Mouse (Mus musculus): ENCODE results near the gene Fam131c. TPM values are rescaled to one million over a fixed set of nuclear protein-coding genes. Genes with fewer than 3 reads are reported as not detected.

Fam131c gene
- total RNA-seq, 2 experiments from 2014 or later, result not detected

DNA sequence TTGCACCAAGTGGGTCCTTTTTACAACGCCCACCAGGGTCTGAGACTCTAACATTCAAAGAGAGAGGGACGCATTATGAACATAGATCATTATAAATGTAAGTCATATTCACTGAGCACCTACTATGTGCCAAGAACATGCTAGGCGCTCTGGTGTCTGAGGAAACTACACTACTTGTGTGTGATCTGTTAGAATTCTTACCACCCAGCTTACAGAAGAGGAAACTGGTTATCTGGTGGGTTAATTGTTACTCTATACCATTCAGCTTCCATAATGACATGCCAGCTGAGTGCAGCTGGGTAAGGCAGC, 37.2 kb downstream of the Fam131c start:
- ATAC-seq (replicated peaks; ENCODE audit: poor library complexity), result no peak

DNA sequence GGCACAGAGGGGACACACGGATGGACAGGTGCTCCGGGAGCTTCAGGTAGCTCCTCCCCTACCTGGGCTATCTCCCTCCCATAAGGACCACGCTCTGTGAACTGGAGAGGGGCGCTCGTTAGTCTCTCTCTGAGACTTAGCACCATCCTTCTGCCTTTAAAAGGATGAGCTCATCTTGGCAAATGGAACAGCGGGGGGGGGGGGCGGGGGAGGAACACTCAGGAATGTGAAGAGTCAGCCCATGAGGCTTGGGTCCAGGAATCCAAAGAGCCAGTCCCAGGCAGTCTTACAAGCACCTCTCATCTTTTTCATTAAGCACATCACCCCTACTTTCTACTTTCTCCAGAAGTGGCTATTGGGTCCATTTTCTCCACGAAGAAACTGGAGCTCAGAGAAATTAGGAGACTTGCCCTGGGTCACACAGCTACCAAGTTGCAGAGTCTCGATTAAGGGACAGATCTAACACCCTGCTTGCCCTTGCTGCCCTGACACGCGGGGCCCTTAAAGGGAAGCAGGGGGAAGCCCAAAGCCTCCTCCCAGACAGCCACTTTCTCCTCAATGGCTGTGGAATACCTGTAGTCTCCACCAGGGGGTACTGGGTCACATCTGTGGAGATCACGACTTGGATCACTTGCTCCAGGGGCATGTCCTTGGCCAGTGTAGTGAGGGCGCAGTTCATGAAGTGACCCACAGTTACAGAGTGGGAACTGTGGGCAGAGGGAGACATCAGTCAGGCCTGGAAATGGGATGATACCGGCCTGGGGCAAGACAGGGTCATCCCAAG, 38.7 kb downstream of the Fam131c start:
- peak; percentile 72 for ATAC-seq (replicated peaks; ENCODE audit: poor library complexity)

DNA sequence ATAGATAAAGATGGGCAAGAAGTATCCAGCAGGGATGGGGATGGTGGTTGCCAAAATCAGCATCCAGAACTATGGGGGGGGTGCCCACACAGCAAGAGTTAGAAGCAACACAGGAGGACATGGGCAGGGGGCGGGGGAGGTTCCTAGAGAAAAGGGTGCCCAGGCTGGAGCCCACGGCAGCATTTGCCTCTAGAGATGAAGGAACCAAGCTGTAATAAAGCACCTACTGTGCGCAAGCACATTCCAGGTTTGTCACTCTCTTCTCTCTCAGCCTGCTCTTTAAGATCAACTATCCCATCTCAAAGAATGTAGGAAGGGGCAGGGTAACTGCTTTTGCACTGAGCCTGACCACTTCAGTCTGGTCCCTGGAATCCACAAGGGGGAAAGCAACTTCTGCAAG, 40.6 kb downstream of the Fam131c start:
- ATAC-seq (replicated peaks; ENCODE audit: poor library complexity), result no peak

DNA sequence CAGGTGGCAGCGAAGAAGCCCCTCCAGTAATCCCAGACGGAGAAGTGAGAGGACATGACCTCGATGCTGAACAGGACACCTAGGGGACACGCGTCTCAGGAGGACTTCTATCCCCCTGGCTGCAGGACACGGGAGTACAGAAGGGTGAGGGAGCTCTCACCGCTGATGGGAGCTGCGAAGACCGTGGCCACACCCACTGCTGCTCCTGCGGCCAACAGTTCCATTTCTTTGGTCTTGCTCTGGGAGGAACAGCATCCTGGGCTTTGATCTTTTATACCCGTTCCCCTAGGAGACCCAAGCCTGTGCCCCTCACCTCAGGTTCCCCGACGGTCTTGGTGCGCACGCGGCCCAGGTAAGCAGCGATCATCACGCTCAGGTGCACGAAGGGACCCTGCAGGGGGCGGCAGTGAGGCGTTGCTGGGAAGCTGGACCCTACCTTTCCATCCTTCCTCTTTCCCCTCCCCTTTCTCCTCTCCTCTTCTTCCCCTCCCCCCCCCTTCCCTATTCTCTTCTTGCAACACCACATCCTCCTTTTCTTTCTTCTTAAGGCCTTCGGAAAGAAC, 43.5 kb downstream of the Fam131c start:
- peak; percentile 58; the same call in 1 of the 2 replicates for ATAC-seq (replicated peaks; ENCODE audit: poor library complexity)

DNA sequence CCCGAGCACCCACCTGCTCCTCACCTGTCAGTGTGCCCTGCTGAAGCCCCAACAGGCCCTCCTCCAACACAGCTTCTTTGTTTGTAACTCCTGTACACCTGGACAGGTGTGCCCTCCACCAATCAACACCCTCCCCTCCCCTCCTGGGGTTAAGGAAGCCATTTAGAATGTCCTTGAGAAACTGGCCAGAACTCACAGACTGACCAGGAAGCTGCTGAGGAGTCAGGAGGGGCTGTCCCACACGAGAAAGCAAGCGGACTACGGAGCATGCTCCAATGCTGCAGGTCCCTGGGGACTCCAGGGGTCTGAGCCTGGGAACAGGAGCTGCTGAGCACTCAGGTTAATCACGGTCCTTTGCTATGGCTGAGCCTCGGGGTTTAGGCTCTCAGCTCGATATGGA, 47.9 kb downstream of the Fam131c start, which contains the start of gene Clcnkb:
TSS of gene Clcnkb (minus strand) at position 91 of the 400 bp plus-strand sequence.
- no peak for ATAC-seq (replicated peaks; ENCODE audit: poor library complexity)

DNA sequence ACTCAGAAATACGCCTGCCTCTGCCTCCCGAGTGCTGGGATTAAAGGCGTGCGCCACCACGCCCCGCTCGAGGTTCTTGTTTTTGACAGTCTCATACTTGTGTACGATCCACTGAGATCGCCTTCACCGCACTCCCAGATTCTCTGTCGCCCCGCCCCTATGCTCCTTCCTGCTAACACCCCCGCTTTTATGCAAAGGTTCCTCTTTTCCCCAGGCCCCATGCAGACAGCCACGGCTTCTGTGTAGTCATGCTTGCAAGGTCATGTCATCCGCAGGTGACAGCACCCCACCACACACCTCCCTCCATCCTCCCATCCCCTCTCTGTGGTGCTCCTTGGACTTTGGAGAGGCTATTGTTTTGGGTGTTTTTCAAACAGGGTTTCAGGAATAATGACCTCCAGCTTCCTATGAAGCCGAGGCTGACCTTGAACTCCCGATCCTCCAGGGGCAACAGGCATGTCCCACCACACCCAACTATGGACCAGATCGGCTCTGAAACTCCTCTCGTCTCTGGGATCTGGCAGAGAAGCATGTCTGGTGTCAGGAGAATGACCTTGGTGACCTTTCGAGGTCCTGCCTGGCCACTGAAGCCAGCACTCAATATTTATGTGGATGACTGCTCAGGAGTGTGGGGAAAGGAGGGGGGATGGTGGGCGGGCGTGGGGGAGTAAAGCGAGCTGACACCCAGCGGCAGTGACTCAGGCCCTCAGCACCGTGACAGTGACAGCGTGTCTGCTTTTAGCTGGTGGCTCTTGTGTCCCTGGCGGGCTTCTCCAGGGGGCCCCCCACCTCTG, 51.6 kb downstream of the Fam131c start:
- ATAC-seq (replicated peaks; ENCODE audit: poor library complexity), result peak; percentile 97

DNA sequence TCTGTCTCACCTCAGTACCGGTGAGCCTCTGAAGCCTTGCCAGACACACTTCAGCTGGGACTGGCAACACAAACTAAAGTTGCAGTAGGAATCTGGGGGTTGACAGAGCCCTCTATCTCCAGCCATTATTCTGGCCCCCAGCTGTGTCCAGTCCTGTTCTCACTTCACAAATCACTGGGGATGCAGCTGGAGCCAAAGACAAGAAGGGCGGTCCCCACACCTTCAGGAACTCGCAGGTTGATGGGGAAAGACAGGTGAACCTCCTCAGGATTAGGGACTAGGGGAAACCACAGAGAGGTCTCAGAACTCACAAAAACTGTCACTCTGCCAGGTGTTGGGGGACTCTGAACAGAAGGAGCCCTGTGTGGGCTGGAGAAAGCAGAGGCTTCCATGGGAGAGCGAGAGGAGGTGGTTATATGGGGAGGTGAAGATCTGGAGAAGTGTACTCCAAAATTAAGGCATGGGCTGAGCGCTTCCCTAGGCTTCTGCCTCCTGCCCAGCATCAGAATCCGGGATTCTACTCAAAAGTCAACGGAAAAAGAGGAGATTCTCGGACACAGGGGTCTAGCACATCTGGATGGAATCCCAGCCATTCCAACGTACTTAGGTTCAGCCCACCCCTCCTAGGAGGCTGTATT, 52.3 kb downstream of the Fam131c start, which contains the start of gene Hspb7:
TSS of gene Hspb7 (plus strand) at position 588 of the 638 bp plus-strand sequence.
- ATAC-seq (replicated peaks; ENCODE audit: poor library complexity), result no peak

DNA sequence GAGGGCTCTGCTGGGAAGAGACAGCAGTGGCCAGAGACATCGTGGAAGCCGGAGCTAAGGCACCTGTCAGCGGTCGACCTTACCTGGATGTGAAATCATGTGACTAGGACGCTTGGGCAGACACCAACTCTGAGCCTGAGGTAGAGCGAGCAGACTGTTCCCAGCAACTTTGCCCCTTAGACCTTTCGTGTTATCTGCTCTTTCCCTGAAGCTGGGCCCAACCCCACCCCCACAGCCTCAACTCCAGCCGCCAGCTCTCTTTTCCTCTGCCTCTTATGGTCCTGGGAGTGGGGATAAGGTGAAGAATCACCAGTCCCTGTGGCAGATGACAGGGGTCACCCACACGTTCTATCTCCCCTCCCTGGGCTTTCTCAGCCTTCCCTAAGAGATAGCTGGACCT, 52.9 kb downstream of the Fam131c start:
- no peak for ATAC-seq (replicated peaks; ENCODE audit: poor library complexity)

DNA sequence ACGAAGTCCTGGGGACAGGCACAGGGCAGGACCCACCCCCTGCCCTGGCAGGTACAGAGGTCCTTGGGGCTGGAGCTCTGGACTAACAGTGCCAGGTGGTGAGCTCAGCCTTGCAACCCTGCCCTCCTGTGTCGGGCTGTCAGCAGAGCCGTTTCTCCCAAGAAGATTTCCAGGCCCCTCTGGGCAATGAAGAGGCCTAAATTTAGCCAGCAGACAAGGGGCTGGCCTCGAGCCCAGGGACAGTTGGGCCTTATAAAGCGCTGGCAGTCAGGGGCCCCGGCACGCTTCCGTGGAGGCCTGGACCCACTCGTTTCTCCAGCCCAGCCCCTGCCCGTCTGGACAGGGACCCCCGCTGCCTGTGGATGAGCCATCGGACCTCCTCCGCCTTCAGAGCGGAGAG, 53.4 kb downstream of the Fam131c start:
- no peak for ATAC-seq (replicated peaks; ENCODE audit: poor library complexity)

DNA sequence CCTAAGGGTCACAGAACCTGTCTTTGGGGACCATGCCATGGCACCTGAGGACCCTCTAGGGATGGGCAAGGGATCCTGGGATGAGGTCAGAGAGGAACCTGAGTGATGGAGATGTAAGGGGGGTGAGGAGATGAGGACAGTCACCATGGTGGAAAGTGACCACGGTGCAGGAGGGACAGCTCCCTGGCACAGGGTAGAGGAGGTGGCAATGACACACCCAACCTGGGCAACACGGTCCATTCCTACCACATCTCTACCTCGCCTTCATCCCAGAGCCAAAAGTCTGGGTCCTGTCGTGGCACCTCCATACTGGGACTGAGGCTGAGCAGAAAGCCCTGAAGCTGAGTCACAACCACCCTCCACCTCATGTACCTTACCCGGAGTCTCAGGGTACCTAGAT, 54.8 kb downstream of the Fam131c start:
- no peak for ATAC-seq (replicated peaks; ENCODE audit: poor library complexity)

DNA sequence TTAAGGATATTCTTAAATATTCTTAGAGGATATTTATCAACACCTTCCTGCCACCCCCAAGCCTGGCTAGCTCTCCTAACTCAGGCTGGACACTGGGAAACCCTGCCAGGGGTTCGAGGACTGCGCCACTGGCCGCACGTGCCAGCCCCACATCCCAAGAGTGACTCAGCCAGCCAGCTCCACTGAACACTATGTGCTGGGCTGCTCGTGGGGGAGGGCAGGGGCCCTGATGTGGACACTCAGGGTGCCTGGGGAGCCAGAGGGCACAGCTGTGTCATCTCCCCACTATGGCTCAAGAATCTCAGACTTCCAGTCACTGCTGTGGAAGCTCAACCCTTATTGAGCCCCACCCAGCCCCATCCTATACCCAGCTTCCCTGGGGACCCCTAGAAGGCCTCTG, 55.3 kb downstream of the Fam131c start:
- ATAC-seq (replicated peaks; ENCODE audit: poor library complexity), result no peak

DNA sequence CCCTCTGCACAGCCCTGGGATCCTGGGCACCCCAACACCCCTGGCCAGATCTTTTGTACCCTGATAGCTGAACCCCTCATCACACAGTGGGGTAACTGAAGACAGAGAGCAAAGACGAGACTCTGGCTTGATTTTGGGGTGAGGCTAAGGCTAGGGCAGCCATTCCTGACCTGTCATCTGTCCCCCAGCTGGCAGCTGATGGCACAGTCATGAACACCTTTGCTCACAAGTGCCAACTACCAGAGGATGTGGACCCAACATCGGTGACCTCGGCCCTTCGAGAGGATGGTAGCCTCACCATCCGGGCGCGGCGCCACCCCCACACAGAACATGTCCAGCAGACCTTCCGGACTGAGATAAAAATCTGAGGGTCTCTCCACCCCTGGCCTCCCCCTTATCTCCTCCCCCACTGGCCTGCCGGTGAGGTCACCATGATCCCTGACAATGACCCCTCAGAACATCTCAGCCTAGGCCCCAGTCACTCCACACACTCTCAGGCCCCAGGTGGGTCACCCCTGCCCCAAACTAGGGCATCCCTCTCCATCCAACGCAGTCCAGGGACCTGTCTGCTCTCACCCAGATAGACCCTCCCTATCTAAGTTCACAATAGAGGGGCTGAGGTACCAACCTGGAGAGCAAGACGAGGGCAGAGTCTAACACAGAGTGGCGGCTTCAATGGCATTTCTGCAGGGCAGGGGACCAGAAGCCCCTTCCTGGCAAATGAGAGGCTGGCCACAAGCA, 55.8 kb downstream of the Fam131c start:
- no peak for ATAC-seq (replicated peaks; ENCODE audit: poor library complexity)

DNA sequence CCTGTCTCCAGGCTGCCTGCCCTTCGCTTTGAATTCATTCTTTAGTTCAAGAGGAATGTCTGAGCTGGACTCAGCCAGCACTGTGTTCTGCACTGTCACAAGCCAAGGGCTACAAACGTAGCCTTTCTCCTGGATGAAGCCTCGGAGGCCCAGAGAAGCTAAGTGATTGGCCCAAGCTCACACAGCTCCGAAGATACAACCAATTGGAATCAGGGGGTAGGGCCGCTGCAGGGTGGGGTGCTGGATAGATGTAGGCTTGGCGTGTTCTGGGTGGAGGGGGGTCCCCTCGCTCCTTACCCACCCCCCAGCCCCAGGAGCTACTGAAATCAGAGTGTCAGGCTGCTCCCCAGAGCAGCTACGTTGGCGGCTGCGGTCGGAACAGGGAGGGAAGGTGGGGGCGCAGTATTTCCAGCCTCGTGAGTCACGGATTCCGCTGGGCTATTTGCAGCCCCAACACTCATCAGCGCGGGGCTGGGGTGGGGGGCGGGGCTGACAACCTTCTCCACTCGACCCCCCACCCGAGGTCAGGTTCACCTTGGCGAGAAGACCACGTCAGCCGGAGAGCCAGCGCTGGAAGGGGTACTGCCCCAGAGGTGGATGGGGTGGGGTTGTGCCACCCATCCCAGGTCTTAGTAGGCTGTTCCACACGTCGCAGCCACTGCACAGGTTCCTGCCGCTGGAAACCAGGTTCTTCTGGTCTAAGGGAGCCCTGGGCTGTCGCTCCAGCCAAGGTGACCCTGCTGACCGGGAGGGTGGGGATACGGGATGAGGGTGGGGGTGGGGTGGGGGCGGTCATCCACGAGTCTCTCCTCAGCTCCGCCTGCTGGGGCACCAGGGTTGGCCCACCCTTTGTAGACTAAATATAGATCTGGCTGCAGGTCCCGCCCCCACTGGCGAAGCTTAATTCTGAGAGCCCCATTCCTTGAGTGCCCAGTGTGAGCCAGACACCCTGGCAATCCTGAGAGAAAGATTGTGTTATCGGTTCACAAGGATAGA, 57.8 kb downstream of the Fam131c start:
- peak; percentile 64 for ATAC-seq (replicated peaks; ENCODE audit: poor library complexity)

DNA sequence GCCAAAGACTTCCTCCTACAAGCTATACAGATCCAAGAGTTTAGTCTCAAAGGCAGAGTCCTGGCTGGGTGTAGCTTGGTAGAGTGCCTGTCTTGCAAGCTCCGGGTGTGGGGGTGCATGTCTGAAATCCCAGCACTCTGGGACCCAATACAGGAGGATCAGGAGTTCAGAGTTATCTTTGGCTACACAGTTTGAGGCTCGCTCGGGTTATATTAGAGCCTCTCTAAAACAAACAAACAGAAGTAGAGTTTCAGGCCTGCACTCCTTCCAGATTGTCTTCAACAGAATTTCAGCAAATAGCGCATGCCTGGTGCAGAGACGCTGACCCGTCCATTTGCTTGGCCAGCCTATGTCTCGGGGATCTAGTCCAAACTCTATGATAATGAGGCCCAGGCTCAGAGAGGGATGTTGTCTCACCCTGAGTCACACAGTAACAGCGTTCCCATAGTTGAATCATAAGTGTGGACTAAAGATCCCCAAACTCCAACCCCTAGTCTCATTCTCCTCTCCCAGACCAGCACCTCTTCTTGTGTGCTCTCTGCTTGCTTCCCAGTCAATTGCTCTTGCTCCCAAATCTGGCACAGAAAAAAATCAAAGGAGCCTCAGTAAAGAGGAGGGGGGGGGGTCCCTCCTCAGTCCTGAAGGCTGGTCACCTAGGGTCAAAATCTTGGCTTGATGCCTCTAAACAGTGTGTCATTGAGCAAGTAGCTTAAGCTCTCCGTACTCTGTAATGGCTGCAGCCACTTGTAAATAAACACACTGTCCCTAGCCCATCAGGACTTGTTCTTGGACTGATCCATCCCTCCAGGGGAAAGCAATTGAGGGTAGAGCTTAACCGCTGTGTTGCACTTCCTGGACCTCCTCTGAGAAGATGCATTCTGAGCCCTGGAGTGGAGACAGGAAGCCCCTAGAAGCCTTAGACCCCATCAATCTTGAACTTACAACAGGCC, 59.1 kb downstream of the Fam131c start:
- no peak for ATAC-seq (replicated peaks; ENCODE audit: poor library complexity)

DNA sequence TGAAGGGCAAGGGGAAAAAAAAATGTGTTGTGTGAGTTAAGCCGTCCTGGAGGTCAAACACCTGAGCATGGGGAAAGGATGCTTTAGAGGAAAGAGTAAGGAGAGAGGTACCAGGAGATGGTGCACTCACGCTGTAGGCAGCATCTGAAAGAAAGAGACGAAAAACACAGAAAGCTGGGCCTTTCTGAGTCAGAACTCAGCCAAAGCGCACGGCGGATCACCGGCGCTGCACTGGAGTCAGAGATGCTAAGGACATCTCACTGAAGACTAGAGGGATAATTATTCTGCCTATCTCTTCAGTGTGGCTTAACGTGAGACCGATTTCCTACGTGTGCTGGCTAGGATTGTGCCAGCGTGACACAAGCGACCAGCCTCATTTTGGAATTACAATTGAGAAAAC, 59.9 kb downstream of the Fam131c start:
- no peak for ATAC-seq (replicated peaks; ENCODE audit: poor library complexity)

DNA sequence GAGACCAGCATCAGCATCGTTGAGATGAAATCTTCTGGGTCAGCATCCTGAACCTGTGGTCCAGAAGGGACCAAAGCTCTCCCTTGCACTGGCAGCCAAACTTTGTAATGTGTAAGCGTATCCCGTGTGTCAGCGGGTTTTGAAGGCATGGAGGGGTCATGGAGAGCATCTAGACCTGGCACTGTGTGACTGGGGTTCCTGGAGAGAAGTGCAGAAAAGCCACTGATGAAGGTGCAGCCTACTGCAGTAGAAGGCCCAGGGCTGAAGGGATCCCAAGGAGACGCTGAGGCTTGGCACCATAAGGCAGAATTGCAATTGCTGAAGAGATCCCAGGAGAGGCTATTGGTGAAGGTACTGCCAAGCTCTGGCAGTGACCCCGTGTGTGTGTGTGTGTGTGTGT, 61.4 kb downstream of the Fam131c start:
- ATAC-seq (replicated peaks; ENCODE audit: poor library complexity), result no peak

DNA sequence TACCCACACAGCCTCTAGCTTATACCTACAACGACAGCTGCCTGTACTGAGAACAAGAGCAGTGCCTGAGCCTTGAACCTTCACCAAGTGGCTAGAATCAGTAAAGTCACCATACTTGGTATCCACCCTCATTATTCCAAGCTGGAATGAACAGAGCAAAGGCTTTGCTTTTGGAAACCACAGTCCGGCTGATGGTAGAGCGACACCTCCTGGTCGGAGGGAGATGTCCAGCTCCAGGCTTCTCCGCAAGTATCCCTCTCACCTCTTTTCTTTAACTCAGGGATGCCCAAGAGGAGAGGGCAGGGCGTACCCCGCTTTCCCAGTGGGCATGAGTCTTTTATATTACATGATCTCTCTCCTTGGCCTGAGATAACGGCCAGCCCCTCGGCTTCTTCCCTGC, 61.8 kb downstream of the Fam131c start:
- ATAC-seq (replicated peaks; ENCODE audit: poor library complexity), result no peak; the same call in 1 of the 2 replicates

DNA sequence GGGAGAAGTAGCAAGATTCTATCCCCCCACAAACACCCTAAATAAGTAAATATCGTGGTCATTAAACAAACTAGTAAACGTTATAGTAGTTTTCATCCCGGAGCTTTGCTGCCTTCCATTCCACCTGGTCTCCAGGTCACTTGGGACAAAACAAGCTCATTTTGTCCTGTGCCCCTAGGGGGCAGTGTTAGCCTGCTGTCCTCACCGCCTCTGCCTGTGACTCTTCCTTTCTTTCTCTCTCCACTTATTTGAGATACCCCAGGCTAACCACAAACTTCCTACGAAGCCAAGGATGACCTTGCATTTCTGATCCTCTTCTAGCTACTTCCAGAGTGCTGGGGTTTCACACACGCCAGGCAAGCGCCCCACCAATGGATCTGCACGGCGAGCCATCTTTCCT, 63.0 kb downstream of the Fam131c start:
- peak; percentile 95 for ATAC-seq (replicated peaks; ENCODE audit: poor library complexity)

Data from megakaryocyte progenitor cell, adult 5-6 weeks (primary cell).